Mouse (Mus musculus): ENCODE data around the gene Camk2n1.
A peak's percentile ranks its signal among the peaks of the same experiment; 100 is the strongest.

Gene Camk2n1

DNA sequence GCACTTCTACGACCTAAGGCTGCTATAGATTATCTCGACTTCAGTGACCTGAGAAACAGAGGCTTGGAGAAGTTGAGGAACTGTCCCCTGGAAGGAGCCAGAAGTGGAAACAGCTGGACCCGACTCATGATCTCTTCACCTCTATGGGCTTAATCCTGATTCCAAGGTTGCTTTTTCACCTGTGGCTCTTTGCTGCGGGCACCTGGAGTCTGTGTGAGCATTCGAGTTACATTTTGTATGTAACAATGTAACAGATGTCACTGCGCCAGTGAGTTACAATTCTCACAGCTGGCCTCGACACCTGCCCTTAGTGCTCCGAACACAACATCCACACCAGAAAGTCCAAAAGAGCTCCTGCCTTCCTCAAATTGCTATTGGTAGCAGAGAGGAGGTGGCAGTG is 11.3 kb downstream of the Camk2n1 start:
- DNase-seq = no peak

DNA sequence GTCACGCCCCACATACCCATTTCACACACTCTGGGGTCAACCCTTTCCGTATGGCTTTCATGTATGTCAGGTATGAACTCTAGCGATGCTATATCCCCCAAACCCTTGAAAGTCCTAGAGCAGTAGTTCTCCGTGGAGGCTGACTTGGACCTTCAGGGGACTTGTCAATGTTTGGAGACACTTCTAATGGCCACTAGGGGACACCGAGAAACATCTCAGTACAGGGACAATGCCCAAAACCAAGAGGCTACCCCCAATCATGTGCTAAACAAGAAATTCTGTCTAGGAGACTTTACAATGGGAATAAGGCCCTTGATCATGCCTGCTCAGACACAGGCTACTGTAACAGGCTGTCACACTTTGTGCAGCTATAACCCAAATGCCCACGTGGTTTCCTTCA is 12.6 kb downstream of the Camk2n1 start:
- DNase-seq = no peak

- no peak for DNase-seq
These were observed 13.3 kb downstream of the Camk2n1 start for GRCm38 (mm10) chr4:138467451-138467850.

GRCm38 (mm10) chr4:138469080-138469479 is 15.0 kb downstream of the Camk2n1 start:
- DNase-seq = peak in 1 of 2 experiments; percentile 21

DNA sequence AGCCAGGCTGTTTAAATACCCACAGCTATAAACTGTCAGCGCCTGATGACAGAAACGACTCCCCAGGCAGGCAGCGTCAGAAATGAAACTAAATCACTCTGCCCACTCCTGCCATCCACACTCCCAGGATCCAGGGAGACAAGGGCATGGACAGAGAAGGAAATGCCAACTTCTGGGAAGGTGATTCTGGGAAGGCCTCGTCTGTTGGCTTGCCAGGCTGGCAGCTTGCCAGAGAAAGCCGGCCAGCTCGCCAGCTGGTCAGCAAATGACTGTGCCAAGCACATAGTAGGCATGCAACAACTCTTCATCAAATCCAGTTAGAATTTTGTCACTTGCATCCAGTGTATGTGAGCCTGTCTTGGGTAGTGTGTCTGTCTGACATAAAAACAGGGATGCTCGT is 17.1 kb downstream of the Camk2n1 start:
- DNase-seq = no peak

DNA sequence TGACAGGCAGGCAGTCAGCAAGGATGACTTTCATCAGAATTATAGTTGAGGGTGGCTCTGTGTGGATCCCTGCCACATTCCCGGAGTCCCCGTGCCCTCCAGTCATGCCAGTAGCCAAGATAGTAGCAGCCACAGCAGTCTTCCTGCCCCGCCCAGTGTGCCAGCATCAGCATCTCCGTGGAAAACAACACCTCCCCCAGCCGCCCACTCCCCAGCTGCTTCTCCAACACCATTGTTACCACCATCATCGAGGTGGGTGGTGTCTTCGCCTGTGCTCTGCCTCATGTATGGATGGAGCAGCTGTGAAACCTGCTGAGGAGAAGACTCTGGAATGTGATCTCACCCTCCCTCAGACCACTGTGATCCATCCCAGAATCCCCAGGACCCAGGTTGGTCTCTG is 25.5 kb downstream of the Camk2n1 start:
- no peak for DNase-seq

DNA sequence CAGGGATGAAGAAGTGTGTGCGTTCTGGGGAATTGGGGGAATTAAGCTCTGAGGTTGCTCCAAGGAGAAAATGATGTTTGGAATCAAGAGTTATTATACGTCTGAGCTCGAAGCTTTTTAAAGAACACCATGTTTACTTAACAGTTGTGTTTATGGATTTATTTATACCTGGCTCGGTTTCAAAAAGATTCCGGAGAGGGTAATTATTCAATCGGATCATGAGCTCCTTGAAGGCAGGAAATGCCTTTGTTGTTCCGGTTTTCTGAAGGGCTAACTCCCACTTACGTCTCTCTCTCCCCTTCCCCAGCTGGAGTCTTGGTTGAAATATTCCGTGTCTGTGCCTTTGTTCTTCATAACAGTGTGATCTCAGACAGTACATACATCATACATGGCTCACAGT is 26.8 kb downstream of the Camk2n1 start:
- no peak for DNase-seq

GRCm38 (mm10) chr4:138482721-138483120 is 28.6 kb downstream of the Camk2n1 start:
- no peak for DNase-seq

GRCm38 (mm10) chr4:138488241-138488640 is 34.1 kb downstream of the Camk2n1 start:
- DNase-seq = no peak

- DNase-seq = no peak
These were observed 37.0 kb downstream of the Camk2n1 start for GRCm38 (mm10) chr4:138491088-138491487.

DNA sequence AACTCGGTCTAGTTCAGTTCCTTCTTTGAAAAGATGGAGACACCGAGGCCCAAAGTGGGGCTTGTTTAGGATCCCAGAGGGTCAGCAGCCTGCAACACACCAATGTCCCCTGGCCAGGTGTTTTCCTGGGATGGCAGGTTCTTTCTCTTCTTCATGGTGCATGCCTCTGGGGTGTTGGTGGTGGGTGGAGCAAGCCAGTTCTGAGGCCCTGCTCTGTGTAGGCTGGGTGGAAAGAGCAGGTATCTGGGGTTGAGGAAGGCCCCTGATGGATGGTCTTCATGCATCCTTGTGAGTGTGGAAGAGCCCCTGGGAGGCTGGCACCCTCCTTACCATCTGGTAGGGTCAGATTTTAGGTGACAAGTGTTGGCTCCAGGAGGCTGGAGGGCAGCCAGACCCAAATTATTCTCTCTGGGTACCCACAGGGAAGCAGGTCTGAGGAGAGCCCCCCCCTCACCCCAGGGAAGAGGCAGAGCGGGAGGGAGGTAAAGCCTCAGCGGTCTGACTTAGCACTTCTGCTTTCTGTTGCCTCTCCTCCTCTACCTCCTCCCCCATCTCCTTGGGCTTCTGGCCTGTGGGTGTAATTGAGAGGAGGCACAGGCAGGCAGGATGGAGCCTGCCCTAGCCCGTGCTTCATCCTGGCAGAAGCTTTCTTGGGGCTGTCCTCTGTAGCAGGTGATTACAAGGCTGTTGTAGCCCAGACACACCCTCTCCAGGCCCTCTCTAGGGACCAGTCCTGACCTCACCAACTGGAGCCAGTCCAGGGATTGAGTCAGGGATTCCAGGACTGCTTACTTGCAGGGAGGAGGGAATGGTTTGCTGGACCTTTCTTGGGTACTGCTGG is 39.3 kb downstream of the Camk2n1 start:
- DNase-seq = peak; percentile 62 to 65

- peak in 1 of 2 experiments; percentile 10 for DNase-seq
These were observed 40.8 kb downstream of the Camk2n1 start for GRCm38 (mm10) chr4:138494905-138495304.

GRCm38 (mm10) chr4:138495775-138496174 is 41.7 kb downstream of the Camk2n1 start:
- DNase-seq = peak in 1 of 2 experiments; percentile 18

DNA sequence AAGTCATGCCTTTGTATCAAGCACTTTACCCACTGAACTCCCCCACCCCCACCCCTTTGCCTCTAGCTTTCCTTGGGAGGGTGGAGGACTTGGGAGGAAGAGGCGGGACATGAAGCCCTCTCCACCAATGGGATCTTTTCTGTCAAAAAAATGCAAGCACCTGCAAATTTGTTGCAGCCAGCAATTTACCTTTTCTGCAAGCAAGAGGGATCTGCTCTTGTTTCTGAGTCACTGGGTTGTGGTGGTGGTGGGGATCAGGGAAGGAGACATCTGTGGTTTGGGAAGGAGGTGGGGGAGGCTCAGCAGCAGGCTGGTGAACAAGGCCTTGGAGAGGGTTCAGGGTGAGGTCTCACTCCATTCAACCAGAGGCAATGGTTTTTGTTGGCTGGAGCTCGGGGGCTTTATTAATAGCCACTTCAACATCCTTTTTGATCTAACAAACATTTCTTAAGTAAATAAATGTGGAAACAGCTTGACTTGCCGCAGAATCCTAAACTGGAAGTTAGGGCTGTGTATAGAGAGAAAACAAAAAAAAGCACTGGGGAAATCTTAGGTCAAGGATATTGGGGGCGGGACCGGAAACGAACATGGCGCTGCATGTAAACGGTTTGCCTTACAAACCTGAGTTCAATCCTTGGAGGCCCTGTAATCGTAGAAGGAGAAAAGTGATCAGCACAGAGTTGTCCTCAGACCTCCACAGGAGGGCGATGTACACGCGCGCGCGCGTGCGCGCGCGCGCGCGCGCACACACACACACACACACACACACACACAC is 42.8 kb downstream of the Camk2n1 start:
- peak; percentile 22 to 36 for DNase-seq

DNA sequence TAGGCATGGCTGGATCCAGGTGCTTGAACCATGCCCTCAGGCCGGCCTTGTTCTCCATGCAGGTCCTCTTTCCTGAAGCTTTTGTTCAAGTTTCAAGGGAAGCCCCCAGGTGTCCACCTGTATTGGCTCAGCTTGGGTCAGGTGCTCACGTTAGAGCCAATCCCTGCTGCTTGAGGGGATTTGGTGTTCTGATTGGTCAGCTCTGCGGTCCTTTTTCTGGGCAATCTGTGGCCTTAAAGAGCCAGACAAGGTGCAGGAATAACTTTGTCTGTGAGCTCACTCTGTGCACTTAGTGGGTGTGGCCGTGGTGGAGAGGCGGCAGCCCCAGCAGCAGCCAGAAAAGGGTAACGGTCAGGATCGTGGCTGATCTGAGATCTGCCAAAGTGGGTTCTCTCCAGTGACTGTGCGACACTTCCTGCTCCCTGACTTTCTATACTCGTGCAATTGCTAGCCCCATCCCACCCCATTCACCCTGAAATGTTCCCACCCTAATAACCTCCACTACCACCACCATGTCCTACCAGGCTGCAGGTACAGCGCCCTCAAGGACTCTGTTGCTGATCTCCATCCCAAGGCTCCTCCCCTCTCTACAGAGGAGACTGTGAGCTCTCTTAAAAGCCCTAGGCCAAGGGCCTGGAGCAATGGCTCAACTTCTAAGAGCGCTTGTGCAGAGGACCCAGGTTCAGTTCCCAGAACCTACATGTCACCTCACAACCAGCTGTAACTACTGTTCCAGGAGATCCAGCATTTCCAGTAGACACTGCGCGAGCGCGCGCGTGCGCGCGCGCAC is 45.9 kb downstream of the Camk2n1 start:
- DNase-seq = no peak

DNA sequence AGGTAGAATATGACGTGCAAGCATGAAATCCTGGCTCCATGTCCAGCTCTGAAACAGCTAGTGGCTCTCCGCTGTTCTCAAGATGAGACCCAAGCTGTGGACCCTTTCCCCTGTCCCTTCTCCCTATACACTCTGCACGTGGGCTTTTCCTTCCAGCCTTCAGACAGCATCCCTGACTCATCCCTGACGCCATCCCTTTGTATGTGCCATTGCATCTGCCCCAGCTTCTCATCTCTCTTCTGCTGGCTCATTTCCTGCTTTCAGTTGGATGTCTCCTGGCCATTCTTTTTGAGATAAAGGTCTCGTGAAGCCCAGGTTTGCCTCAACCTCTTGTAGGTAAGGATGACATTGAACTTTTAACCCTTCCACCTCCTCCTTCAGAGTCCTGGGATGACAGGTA is 46.9 kb downstream of the Camk2n1 start:
- DNase-seq = no peak

GRCm38 (mm10) chr4:138504632-138505101 is 50.6 kb downstream of the Camk2n1 start:
- DNase-seq = no peak

GRCm38 (mm10) chr4:138505171-138505870 is 51.2 kb downstream of the Camk2n1 start:
- peak; percentile 7 to 20 for DNase-seq

DNA sequence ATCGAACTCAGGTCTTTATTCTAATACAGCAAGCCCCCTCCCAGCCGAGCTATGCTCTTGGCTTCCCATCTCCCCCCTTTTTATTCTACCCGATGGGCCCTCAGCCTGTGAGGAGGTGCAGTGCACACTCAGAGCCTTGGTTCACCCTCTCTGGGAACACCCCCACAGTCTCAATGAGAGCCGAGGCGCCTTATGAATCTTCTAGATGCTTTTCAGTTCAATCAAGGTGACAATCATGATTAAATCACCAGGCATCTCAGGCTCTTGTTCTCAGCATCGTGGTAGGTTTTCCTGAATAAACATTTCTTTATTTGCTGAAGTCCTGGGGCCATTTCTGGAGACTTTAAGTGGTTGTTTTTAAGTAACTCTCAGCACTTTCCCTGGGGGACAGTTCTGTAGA is 53.8 kb downstream of the Camk2n1 start:
- DNase-seq = no peak

Measured in lung, adult 18-20 months (tissue).